Mouse (Mus musculus): Measurements from ENCODE around the gene Dhx37.
"Not testable (repeated sequence)": the region's sequence is repeated elsewhere in the genome, so short reads cannot be mapped to it uniquely, and the experiment has no call there.

The Dhx37 gene

GRCm38 (mm10) chr5:125407020-125407830 lies 26.7 kb downstream of the Dhx37 start:
- DNase-seq, result no peak

GRCm38 (mm10) chr5:125406322-125407016 lies 27.5 kb downstream of the Dhx37 start:
- peak; percentile 84 to 87 for DNase-seq

- peak; percentile 85 to 87 for DNase-seq
Measured at GRCm38 (mm10) chr5:125405546-125406248, 28.2 kb downstream of the Dhx37 start.

- DNase-seq, result peak in 1 of 2 experiments; percentile 60
Measured at GRCm38 (mm10) chr5:125404903-125405545, 28.9 kb downstream of the Dhx37 start.

- no peak for DNase-seq
Measured at GRCm38 (mm10) chr5:125404536-125404902, 29.4 kb downstream of the Dhx37 start.

GRCm38 (mm10) chr5:125403481-125404465 lies 30.1 kb downstream of the Dhx37 start:
- DNase-seq, result no peak

- no peak for DNase-seq
Measured at GRCm38 (mm10) chr5:125402991-125403390, 30.9 kb downstream of the Dhx37 start.

- DNase-seq, result no peak
Measured at GRCm38 (mm10) chr5:125402476-125402875, 31.4 kb downstream of the Dhx37 start.

- DNase-seq, result peak in 1 of 2 experiments; percentile 56
Measured at GRCm38 (mm10) chr5:125400903-125401302, 33.0 kb downstream of the Dhx37 start.

- no peak for DNase-seq
Measured at GRCm38 (mm10) chr5:125395008-125395407, 38.9 kb downstream of the Dhx37 start.

GRCm38 (mm10) chr5:125393622-125394603 lies 40.0 kb downstream of the Dhx37 start:
- peak; percentile 90 to 93 for DNase-seq

- peak; percentile 98 for DNase-seq
Measured at GRCm38 (mm10) chr5:125392977-125393621, 40.8 kb downstream of the Dhx37 start.

- DNase-seq, result no peak
Measured at GRCm38 (mm10) chr5:125392618-125392976, 41.3 kb downstream of the Dhx37 start.

- DNase-seq, result not testable (repeated sequence)
Measured at GRCm38 (mm10) chr5:125392176-125392575, 41.7 kb downstream of the Dhx37 start.

- peak; percentile 87 to 89 for DNase-seq
Measured at GRCm38 (mm10) chr5:125391609-125392008, 42.3 kb downstream of the Dhx37 start.

- DNase-seq, result no peak
Measured at GRCm38 (mm10) chr5:125390906-125391477, 42.9 kb downstream of the Dhx37 start.

GRCm38 (mm10) chr5:125389579-125390441 lies 44.1 kb downstream of the Dhx37 start, which contains the start of gene Ubc:
Gene Ubc (minus strand): TSS chr5:125390202.
- DNase-seq, result peak; percentile 94 to 96

GRCm38 (mm10) chr5:125389131-125389578 lies 44.8 kb downstream of the Dhx37 start, which contains the start of gene Gm10382:
Gene Gm10382 (plus strand): TSS chr5:125389322.
- DNase-seq, result peak; percentile 86 to 90

Measured in lung, adult 18-20 months (tissue).